Mouse (Mus musculus): Measurements from ENCODE around the gene 1700012B07Rik. TPM values are rescaled to one million over a fixed set of nuclear protein-coding genes. Genes with fewer than 3 reads are reported as not detected.

1700012B07Rik gene
- polyA plus RNA-seq, 1 experiment, result not detected

- no peak overlapping the region for H3K4me3 ChIP-seq (replicated peaks)
- no peaks in the 10 kb centered on the region for H3K36me3 ChIP-seq (ENCODE audit: control insufficient read depth)
- no peak for TF ChIP-seq TAL1 (IDR thresholded peaks at IDR 0.05; ENCODE audit: low read length)
- H3K4me1 ChIP-seq (ENCODE audit: control insufficient read depth), result no peaks in the 10 kb centered on the region
- H3K27me3 ChIP-seq (ENCODE audit: control insufficient read depth), result no peaks in the 10 kb centered on the region
- no peaks in the 10 kb centered on the region for H3K9me3 ChIP-seq (ENCODE audit: control insufficient read depth, low read length)
Observed at GRCm38 (mm10) chr11:109867861-109868260, 40.0 kb upstream of the 1700012B07Rik start.

GRCm38 (mm10) chr11:109866537-109867160 is 38.8 kb upstream of the 1700012B07Rik start:
- Histone ChIP-seq H3K9me3 (ENCODE audit: control insufficient read depth, low read length) (no peaks in the 10 kb centered on the region), H3K27me3 (ENCODE audit: control insufficient read depth) (no peaks in the 10 kb centered on the region), H3K4me3 (replicated peaks) (no peak overlapping the region), H3K36me3 (ENCODE audit: control insufficient read depth) (no peaks in the 10 kb centered on the region), H3K4me1 (ENCODE audit: control insufficient read depth) (no peaks in the 10 kb centered on the region)
- TF ChIP-seq TAL1 (IDR thresholded peaks at IDR 0.05; ENCODE audit: low read length), result no peak
- TF ChIP-seq GATA1 (IDR thresholded peaks at IDR 0.05; ENCODE audit: low read length), result no peak

- H3K27me3 ChIP-seq (ENCODE audit: control insufficient read depth), result no peaks in the 10 kb centered on the region
- TF ChIP-seq TAL1 (IDR thresholded peaks at IDR 0.05; ENCODE audit: low read length) (no peak), GATA1 (IDR thresholded peaks at IDR 0.05; ENCODE audit: low read length) (no peak)
Observed at GRCm38 (mm10) chr11:109865526-109865925, 37.7 kb upstream of the 1700012B07Rik start.

GRCm38 (mm10) chr11:109863951-109864350 is 36.1 kb upstream of the 1700012B07Rik start:
- no peaks in the 10 kb centered on the region for H3K9me3 ChIP-seq (ENCODE audit: control insufficient read depth, low read length)
- TF ChIP-seq GATA1 (IDR thresholded peaks at IDR 0.05; ENCODE audit: low read length) (no peak), TAL1 (IDR thresholded peaks at IDR 0.05; ENCODE audit: low read length) (no peak)
- no peaks in the 10 kb centered on the region for H3K27me3 ChIP-seq (ENCODE audit: control insufficient read depth)
- no peak overlapping the region for H3K4me3 ChIP-seq (replicated peaks)
- no peaks in the 10 kb centered on the region for H3K36me3 ChIP-seq (ENCODE audit: control insufficient read depth)
- peaks cover 8% of the 10 kb centered on the region for H3K4me1 ChIP-seq (ENCODE audit: control insufficient read depth)

More at GRCm38 (mm10) chr11:109865526-109865925, 37.7 kb upstream of the 1700012B07Rik start:
- Histone ChIP-seq H3K4me1 (ENCODE audit: control insufficient read depth) (peaks cover 1% of the 10 kb centered on the region; the same call in 1 of the 2 replicates), H3K4me3 (replicated peaks) (no peak overlapping the region), H3K36me3 (ENCODE audit: control insufficient read depth) (no peaks in the 10 kb centered on the region), H3K9me3 (ENCODE audit: control insufficient read depth, low read length) (no peaks in the 10 kb centered on the region)

GRCm38 (mm10) chr11:109863194-109863746 is 35.4 kb upstream of the 1700012B07Rik start:
- Histone ChIP-seq H3K4me3 (replicated peaks) (no peak overlapping the region), H3K27me3 (ENCODE audit: control insufficient read depth) (no peaks in the 10 kb centered on the region), H3K36me3 (ENCODE audit: control insufficient read depth) (no peaks in the 10 kb centered on the region), H3K9me3 (ENCODE audit: control insufficient read depth, low read length) (no peaks in the 10 kb centered on the region), H3K4me1 (ENCODE audit: control insufficient read depth) (peaks cover 8% of the 10 kb centered on the region)
- no peak for TF ChIP-seq TAL1 (IDR thresholded peaks at IDR 0.05; ENCODE audit: low read length)
- TF ChIP-seq GATA1 (IDR thresholded peaks at IDR 0.05; ENCODE audit: low read length), result no peak

- TF ChIP-seq GATA1 (IDR thresholded peaks at IDR 0.05; ENCODE audit: low read length), result no peak
- TF ChIP-seq TAL1 (IDR thresholded peaks at IDR 0.05; ENCODE audit: low read length), result no peak
- Histone ChIP-seq H3K9me3 (ENCODE audit: control insufficient read depth, low read length) (no peaks in the 10 kb centered on the region), H3K4me1 (ENCODE audit: control insufficient read depth) (peaks cover 8% of the 10 kb centered on the region), H3K27me3 (ENCODE audit: control insufficient read depth) (no peaks in the 10 kb centered on the region), H3K36me3 (ENCODE audit: control insufficient read depth) (no peaks in the 10 kb centered on the region), H3K4me3 (replicated peaks) (peak overlapping the region; percentile 29)
Observed at GRCm38 (mm10) chr11:109860508-109860907, 32.7 kb upstream of the 1700012B07Rik start.

- H3K4me1 ChIP-seq (ENCODE audit: control insufficient read depth), result peaks cover 8% of the 10 kb centered on the region
- TF ChIP-seq TAL1 (IDR thresholded peaks at IDR 0.05; ENCODE audit: low read length), result no peak
- no peak for TF ChIP-seq GATA1 (IDR thresholded peaks at IDR 0.05; ENCODE audit: low read length)
- H3K4me3 ChIP-seq (replicated peaks), result peak overlapping the region; percentile 29
- H3K9me3 ChIP-seq (ENCODE audit: control insufficient read depth, low read length), result no peaks in the 10 kb centered on the region
- no peaks in the 10 kb centered on the region for H3K36me3 ChIP-seq (ENCODE audit: control insufficient read depth)
- no peaks in the 10 kb centered on the region for H3K27me3 ChIP-seq (ENCODE audit: control insufficient read depth)
Observed at GRCm38 (mm10) chr11:109859939-109860469, 32.2 kb upstream of the 1700012B07Rik start.

- Histone ChIP-seq H3K36me3 (ENCODE audit: control insufficient read depth) (no peaks in the 10 kb centered on the region), H3K4me3 (replicated peaks) (no peak overlapping the region), H3K4me1 (ENCODE audit: control insufficient read depth) (peaks cover 8% of the 10 kb centered on the region), H3K9me3 (ENCODE audit: control insufficient read depth, low read length) (no peaks in the 10 kb centered on the region), H3K27me3 (ENCODE audit: control insufficient read depth) (no peaks in the 10 kb centered on the region)
- no peak for TF ChIP-seq GATA1 (IDR thresholded peaks at IDR 0.05; ENCODE audit: low read length)
- TF ChIP-seq TAL1 (IDR thresholded peaks at IDR 0.05; ENCODE audit: low read length), result no peak
Observed at GRCm38 (mm10) chr11:109859441-109859840, 31.6 kb upstream of the 1700012B07Rik start.

- no peak overlapping the region for H3K4me3 ChIP-seq (replicated peaks)
- no peak for TF ChIP-seq TAL1 (IDR thresholded peaks at IDR 0.05; ENCODE audit: low read length)
- TF ChIP-seq GATA1 (IDR thresholded peaks at IDR 0.05; ENCODE audit: low read length), result no peak
- H3K4me1 ChIP-seq (ENCODE audit: control insufficient read depth), result peaks cover 8% of the 10 kb centered on the region
- H3K9me3 ChIP-seq (ENCODE audit: control insufficient read depth, low read length), result no peaks in the 10 kb centered on the region
- H3K36me3 ChIP-seq (ENCODE audit: control insufficient read depth), result no peaks in the 10 kb centered on the region
- H3K27me3 ChIP-seq (ENCODE audit: control insufficient read depth), result no peaks in the 10 kb centered on the region
Observed at GRCm38 (mm10) chr11:109857086-109857485, 29.2 kb upstream of the 1700012B07Rik start.

Measured in erythroblast, embryonic 14.5 days (primary cell).